Mouse (Mus musculus) thymus, adult 2 months (tissue): ENCODE measurements around the gene Cpxm2.

Experiments used
- CTCF ChIP-seq: fragments of 200-500 bp; IDR thresholded peaks from 2 replicates; pipeline ENCODE4 v1.5.1; 2012; ENCODE audit warnings: mild to moderate bottlenecking, control low read depth, low read length, moderate library complexity, borderline replicate concordance; ENCODE audit not compliant: control insufficient read depth, poor library complexity, insufficient read depth; ENCODE audit errors: extremely low read depth
- POLR2A ChIP-seq: fragments of 200-500 bp; IDR thresholded peaks from 2 replicates; pipeline ENCODE4 v1.6.1; 2012; ENCODE audit warnings: mild to moderate bottlenecking, low read length, control low read depth, moderate library complexity; ENCODE audit not compliant: control insufficient read depth, poor library complexity, insufficient read depth; ENCODE audit errors: extremely low read depth

DNA sequence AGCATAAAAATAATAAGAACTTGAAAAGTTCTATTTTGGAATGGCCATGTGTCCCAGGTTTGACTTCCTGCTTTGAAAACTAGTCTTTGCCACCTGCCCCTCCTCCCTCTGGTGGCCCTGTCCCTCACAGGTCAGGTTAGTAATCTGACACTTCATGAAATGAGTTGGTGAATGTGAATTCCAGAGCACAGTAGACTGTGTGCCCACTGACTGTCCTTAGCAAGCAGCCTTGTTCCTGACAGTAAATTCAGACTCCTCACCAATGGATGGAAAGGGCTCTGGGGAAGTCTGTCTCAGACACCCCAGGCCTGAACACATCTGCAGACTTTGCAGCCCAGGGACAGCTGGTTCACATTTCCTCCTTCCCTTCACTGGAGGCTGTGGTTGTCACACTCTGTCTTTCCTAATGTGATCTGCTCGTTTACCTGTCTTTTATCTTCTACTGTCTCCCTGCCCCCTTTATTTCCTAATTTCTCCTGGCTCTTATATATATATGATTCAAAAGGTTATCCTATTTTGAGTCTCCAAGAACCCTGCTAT lies 49.6 kb upstream of the Cpxm2 start:
- no peak for TF ChIP-seq CTCF
- no peak for TF ChIP-seq POLR2A
